Mouse (Mus musculus) stomach, embryonic 16.5 days (tissue): ENCODE data around the gene Gm20929. TPM values are rescaled to one million over a fixed set of nuclear protein-coding genes. Genes with fewer than 3 reads are reported as not detected.
"Not testable (repeated sequence)": the region's sequence is repeated elsewhere in the genome, so short reads cannot be mapped to it uniquely, and the experiment has no call there.

Source experiments
- ATAC-seq: fragments of 200-750 bp; cut with Nextera tagmentation; 2 replicates; pipeline ENCODE4 v1.8.0; 2017; ENCODE audit warnings: moderate number of reproducible peaks, moderate TSS enrichment; ENCODE audit not compliant: insufficient read depth, low FRiP score
- H3K27ac ChIP-seq: fragments of 300-500 bp; sonication (generic); 2 replicates; pipeline ENCODE4 v1.5.1; 2014; ENCODE audit warnings: low read length
- H3K27me3 ChIP-seq: fragments of 300-500 bp; sonication (generic); 2 replicates; pipeline ENCODE4 v1.6.1; 2014; ENCODE audit warnings: low read length, control low read depth, mixed read lengths; ENCODE audit not compliant: control insufficient read depth, insufficient read depth
- H3K36me3 ChIP-seq: fragments of 300-500 bp; sonication (generic); 2 replicates; pipeline ENCODE4 v1.6.1; 2014; ENCODE audit warnings: low read length; ENCODE audit not compliant: control insufficient read depth, insufficient read depth
- H3K4me1 ChIP-seq: fragments of 300-500 bp; sonication (generic); 2 replicates; pipeline ENCODE4 v1.6.1; 2014; ENCODE audit warnings: low read length, control low read depth, mixed read lengths; ENCODE audit not compliant: control insufficient read depth, insufficient read depth
- H3K4me2 ChIP-seq: fragments of 300-500 bp; sonication (generic); 2 replicates; pipeline ENCODE4 v1.6.1; 2014; ENCODE audit warnings: low read depth, low read length, mixed read lengths
- H3K4me3 ChIP-seq: fragments of 300-500 bp; sonication (generic); replicated peaks from 2 replicates; pipeline ENCODE4 v1.5.1; 2014; ENCODE audit warnings: mild to moderate bottlenecking, low read length
- H3K9ac ChIP-seq: fragments of 300-500 bp; sonication (generic); 2 replicates; pipeline ENCODE4 v1.6.1; 2014; ENCODE audit warnings: low read length
- H3K9me3 ChIP-seq: fragments of 300-500 bp; sonication (generic); replicated peaks from 2 replicates; pipeline ENCODE4 v1.6.1; 2016; ENCODE audit warnings: low read length, control low read depth; ENCODE audit not compliant: control insufficient read depth
- WGBS: fragments of 180-500 bp; shearing (Covaris S2); extraction: QIAGEN DNeasy Blood & Tissue Kit; methylation state at CpG from one replicate; pipeline ENCODE4 v1.1.7; 2014; 5-methylcytosine and 5-hydroxymethylcytosine counted together
- polyA plus RNA-seq: library from polyadenylated mRNA; unstranded; fragments of >200 nt; fragmentation: Nextera tagmentation; extraction: Ambion mirVana; gene quantifications from 2 replicates; pipeline ENCODE4 v1.2.1, GENCODE M21; 2015

The Gm20929 gene
- polyA plus RNA-seq = not detected in 2 replicates

DNA sequence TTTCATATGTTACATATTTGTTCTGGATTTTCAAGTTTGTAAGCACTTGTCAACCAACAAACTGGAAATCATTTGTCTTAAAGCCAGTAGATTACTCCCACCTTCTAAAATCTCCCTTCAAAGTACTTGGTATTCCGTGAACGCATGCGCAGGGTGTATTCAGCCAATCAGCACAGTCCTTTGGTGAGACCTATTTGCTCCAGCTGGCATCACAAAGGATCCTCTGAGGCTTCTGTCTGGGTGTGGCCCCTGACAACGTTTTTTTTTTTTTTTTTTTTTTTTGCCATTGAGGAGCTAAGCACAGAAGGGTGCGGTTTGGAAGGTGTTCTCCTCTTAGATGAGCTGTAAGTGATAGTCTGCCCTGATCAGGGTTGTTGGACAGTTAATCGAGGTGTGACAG lies at the start of gene Gm20929:
Gene Gm20929, plus strand, starts transcription at position 301 of the 400 bp plus-strand sequence.
- H3K4me3 ChIP-seq, H3K4me1 ChIP-seq, ATAC-seq, H3K9me3 ChIP-seq, H3K9ac ChIP-seq, H3K36me3 ChIP-seq, H3K27ac ChIP-seq, H3K4me2 ChIP-seq, H3K27me3 ChIP-seq: not testable (repeated sequence)
- WGBS = no CpG with 5 or more reads among the region's 6 CpGs
